In genomic region chr3:61188662-61189061, GRCm38 (mm10) we compare ENCODE assay signal across 13 mouse cellular contexts.
"Had no signal": no experiment of that assay in that cellular context is flagged by ENCODE, and none has a peak within 500 bp of the region (broad histone marks: within the 10 kb centered on the region; RNA-seq: fewer than 3 reads in every experiment).

No protein-coding gene starts in this region.

- ATAC-seq: intestine, embryonic 15.5 days; liver, embryonic 12.5 days; midbrain, embryonic 16.5 days had no signal

- H3K4me1 ChIP-seq: intestine, embryonic 15.5 days; limb, embryonic 13.5 days; liver, embryonic 12.5 days had no signal

- H3K4me3 ChIP-seq: intestine, embryonic 15.5 days; layer of hippocampus, adult 2 months; limb, embryonic 13.5 days; liver, embryonic 12.5 days; megakaryocyte, embryonic 14.5 days had no signal

- H3K27ac ChIP-seq: intestine, embryonic 15.5 days; limb, embryonic 13.5 days; liver, embryonic 12.5 days had no signal

- H3K9ac ChIP-seq: intestine, embryonic 15.5 days; limb, embryonic 13.5 days; liver, embryonic 12.5 days had no signal

- H3K4me2 ChIP-seq: intestine, embryonic 15.5 days; limb, embryonic 13.5 days; liver, embryonic 12.5 days; midbrain, embryonic 11.5 days had no signal

- H3K9me3 ChIP-seq: intestine, embryonic 15.5 days; limb, embryonic 13.5 days; liver, embryonic 12.5 days; megakaryocyte, embryonic 14.5 days had no signal

- DNase-seq: kidney, adult 18-20 months; kidney, postnatal 10 days; kidney, postnatal 4 days; left cerebral cortex, postnatal 4 days; right cerebral cortex, postnatal 14 days; thymus, postnatal 4 days had no signal

- H3K27me3 ChIP-seq: intestine, embryonic 15.5 days; limb, embryonic 13.5 days; liver, embryonic 12.5 days; megakaryocyte, embryonic 14.5 days had no signal

- H3K36me3 ChIP-seq: intestine, embryonic 15.5 days; limb, embryonic 13.5 days; liver, embryonic 12.5 days had no signal
